Mouse (Mus musculus) embryonic facial prominence, embryonic 12.5 days (tissue): ENCODE data around the gene Cln3. TPM values are rescaled to one million over a fixed set of nuclear protein-coding genes. Genes with fewer than 3 reads are reported as not detected.

Source experiments
- ATAC-seq: fragments of 200-750 bp; cut with Nextera tagmentation; 2 replicates; pipeline ENCODE4 v1.8.0; 2017; ENCODE audit not compliant: insufficient number of reproducible peaks, insufficient read depth, low FRiP score, low TSS enrichment
- H3K27ac ChIP-seq: fragments of 300-500 bp; sonication (generic); 2 replicates; pipeline ENCODE4 v1.5.1; 2016; ENCODE audit warnings: mild to moderate bottlenecking
- H3K27me3 ChIP-seq: fragments of 300-500 bp; sonication (generic); 2 replicates; pipeline ENCODE4 v1.6.1; 2016; ENCODE audit warnings: mild to moderate bottlenecking, moderate library complexity
- H3K36me3 ChIP-seq: fragments of 300-500 bp; sonication (generic); 2 replicates; pipeline ENCODE4 v1.6.1; 2016; ENCODE audit warnings: mild to moderate bottlenecking
- H3K4me1 ChIP-seq: fragments of 300-500 bp; sonication (generic); 2 replicates; pipeline ENCODE4 v1.6.1; 2016
- H3K4me2 ChIP-seq: fragments of 300-500 bp; sonication (generic); replicated peaks from 2 replicates; pipeline ENCODE4 v1.6.1; 2016; ENCODE audit warnings: mild to moderate bottlenecking, moderate library complexity
- H3K4me3 ChIP-seq: fragments of 300-500 bp; sonication (generic); 2 replicates; pipeline ENCODE4 v1.5.1; 2016; ENCODE audit warnings: mild to moderate bottlenecking
- H3K9ac ChIP-seq: fragments of 300-500 bp; sonication (generic); 2 replicates; pipeline ENCODE4 v1.6.1; 2016; ENCODE audit warnings: mild to moderate bottlenecking, moderate library complexity
- H3K9me3 ChIP-seq: fragments of 300-500 bp; sonication (generic); 2 replicates; pipeline ENCODE4 v1.6.1; 2016; ENCODE audit warnings: mild to moderate bottlenecking, moderate library complexity
- WGBS: fragments of 180-500 bp; shearing (Covaris S2); methylation state at CpG from one replicate; pipeline ENCODE4 v1.1.7; 2016; 5-methylcytosine and 5-hydroxymethylcytosine counted together
- polyA plus RNA-seq: library from polyadenylated mRNA; unstranded; fragments of >200 nt; fragmentation: Nextera tagmentation; extraction: Ambion mirVana; gene quantifications from 2 replicates; pipeline ENCODE4 v1.2.1, GENCODE M21; 2016

Gene Cln3
- polyA plus RNA-seq, 1 experiment from 2014 or later = 33.3 TPM

DNA sequence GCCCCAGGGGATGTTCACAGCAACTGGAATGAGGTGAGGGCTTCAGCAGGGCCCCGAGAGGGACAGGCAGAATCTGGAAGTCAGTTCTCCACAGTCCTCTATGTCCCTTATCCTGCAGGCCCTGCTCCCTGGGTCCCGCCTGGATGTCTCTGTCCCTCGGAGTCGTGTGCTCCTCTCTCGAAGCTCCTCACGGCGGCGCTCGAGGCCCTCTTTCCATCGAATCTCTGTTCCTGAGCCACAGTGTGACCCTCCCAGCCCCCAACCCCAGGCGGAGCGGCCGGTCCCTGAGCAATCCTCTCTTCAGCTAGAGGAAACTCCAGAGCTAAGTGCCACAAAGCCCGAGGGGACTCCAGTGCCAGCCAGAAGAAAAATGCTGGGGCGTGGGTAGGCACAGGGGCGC is 2.2 kb upstream of the Cln3 start:
- Histone ChIP-seq H3K4me1 (0 out of 2 replicates have a peak, but pooled peaks cover 6% of the 10 kb centered on the region), H3K27ac (no peak overlapping the region), H3K4me2 (peak overlapping the region; percentile 26), H3K27me3 (peaks cover 14% of the 10 kb centered on the region; the same call in 1 of the 2 replicates), H3K9ac (peak overlapping the region; percentile 4; the same call in 1 of the 2 replicates), H3K36me3 (no peaks in the 10 kb centered on the region), H3K4me3 (0 out of 2 replicates have a peak overlapping the region, but pooled peaks have one; percentile 9), H3K9me3 (no peaks in the 10 kb centered on the region)
- peak; percentile 47; the same call in 1 of the 2 replicates for ATAC-seq
- WGBS = 5% methylated on average over 16 of the region's 16 CpGs

DNA sequence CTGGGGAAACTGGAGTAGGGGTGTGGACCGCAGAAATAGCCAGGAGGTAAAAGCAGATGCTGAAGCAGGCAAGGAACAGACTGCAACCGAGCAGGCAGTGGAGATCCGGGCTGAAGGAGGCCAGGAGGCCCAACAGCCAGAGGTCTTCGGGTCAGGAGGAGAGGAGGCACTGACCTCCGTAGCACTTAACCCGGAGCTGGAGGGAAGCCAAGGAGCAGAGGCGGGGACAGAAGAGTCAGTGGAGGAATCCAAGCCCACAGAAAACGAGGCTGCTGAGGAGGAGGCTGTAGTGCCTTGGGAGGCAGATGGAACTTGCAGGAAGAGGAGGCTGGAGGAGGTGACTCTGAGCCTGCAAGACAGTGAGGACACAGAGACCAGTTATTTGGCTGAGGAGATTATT is 1.2 kb upstream of the Cln3 start:
- Histone ChIP-seq H3K27ac (no peak overlapping the region), H3K9ac (no peak overlapping the region), H3K36me3 (no peaks in the 10 kb centered on the region), H3K4me1 (0 out of 2 replicates have a peak, but pooled peaks cover 9% of the 10 kb centered on the region), H3K9me3 (no peaks in the 10 kb centered on the region), H3K27me3 (peaks cover 12% of the 10 kb centered on the region; the same call in 1 of the 2 replicates), H3K4me3 (no peak overlapping the region), H3K4me2 (no peak overlapping the region)
- 64% methylated on average over 8 of the region's 8 CpGs for WGBS
- no peak for ATAC-seq

DNA sequence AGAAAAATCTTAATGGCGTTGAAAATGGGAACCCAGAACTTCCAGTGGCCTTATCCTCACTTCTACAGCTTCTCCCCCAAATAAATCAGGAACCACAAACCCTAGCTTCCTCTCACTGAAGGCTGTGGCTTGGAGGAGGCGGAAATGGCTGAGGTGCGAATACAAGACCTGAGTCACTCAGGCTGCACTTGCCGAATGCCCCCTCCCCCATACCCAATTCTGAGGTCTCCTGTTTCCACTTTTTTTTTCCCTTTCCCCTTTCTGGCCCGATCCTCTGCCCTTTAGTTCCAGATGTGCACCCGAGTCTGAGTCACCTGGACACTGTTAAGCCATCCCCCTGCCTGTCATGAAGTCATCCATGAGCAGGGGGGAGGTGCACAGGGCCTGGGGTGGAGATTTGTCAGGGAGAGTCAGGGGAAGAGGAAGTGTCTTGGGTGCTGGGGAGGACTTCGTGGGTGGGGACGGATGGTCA is 1.1 kb downstream of the Cln3 start, which contains the start of gene Apobr:
Apobr (plus strand) TSS at position 437 of the 472 bp plus-strand sequence.
- Histone ChIP-seq H3K4me3 (peak within 1 kb of the TSS; percentile 57), H3K4me1 (0 out of 2 replicates have a peak, but pooled peaks cover 10% of the 10 kb centered on the region), H3K4me2 (peak within 1 kb of the TSS; percentile 76), H3K27ac (peak within 1 kb of the TSS; percentile 76; the same call in 1 of the 2 replicates), H3K36me3 (no peaks in the 10 kb centered on the region), H3K27me3 (peaks cover 12% of the 10 kb centered on the region; the same call in 1 of the 2 replicates), H3K9ac (no peak within 1 kb of the TSS), H3K9me3 (no peaks in the 10 kb centered on the region)
- no peak for ATAC-seq
- 72% methylated on average over 8 of the region's 8 CpGs for WGBS

DNA sequence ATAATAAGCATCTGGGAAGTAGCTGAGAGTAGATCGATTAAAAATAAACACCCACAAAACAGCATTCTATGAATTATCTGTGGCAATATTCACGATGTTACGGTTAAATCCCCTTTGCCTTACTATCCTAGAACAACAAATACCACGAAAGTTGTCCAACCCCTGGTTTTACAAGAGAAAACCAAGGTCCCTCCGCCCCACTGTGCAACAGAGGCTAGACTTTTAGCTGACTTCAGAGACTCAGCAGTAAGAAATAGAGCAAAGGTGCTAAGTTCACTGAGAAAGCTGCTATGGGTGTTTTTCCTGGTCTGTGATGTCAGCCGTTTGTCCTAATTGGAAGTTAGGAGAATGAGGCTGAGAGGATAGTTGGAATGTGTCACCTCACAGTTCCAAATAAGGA is 1.9 kb downstream of the Cln3 start:
- Histone ChIP-seq H3K27me3 (peaks cover 12% of the 10 kb centered on the region; the same call in 1 of the 2 replicates), H3K9me3 (no peaks in the 10 kb centered on the region), H3K4me3 (peak overlapping the region; percentile 57), H3K36me3 (peaks cover 4% of the 10 kb centered on the region), H3K9ac (no peak overlapping the region), H3K4me2 (peak overlapping the region; percentile 76), H3K27ac (peak overlapping the region; percentile 76; the same call in 1 of the 2 replicates), H3K4me1 (0 out of 2 replicates have a peak, but pooled peaks cover 10% of the 10 kb centered on the region)
- no peak for ATAC-seq
- 55% methylated on average over 6 of the region's 6 CpGs for WGBS

DNA sequence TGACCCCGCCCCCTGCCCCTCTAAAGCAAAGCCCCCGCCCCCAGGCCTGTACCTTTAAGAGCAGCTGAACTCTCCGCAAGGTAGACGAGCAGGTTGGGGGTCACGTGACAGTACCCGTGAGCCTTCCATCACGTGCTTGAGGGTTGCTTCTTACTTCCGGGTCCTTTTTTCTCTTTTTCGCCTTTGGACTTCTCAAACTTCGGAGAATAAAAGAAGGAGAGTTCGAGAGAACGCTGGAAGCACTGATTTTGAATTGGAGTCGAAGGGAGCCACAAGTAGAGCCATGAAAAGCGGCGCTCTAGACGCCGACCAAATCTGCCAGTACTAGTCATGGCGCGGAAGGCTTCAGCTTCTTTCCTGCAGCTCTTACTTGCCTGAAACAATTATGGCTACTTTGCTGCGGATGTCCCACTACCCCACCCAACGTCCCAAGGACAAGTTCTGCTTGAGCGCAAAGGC is 2.3 kb downstream of the Cln3 start:
- Histone ChIP-seq H3K9ac (peak overlapping the region; percentile 57), H3K9me3 (no peaks in the 10 kb centered on the region), H3K4me1 (0 out of 2 replicates have a peak, but pooled peaks cover 10% of the 10 kb centered on the region), H3K27me3 (peaks cover 12% of the 10 kb centered on the region; the same call in 1 of the 2 replicates), H3K4me2 (peak overlapping the region; percentile 76), H3K4me3 (peak overlapping the region; percentile 57), H3K27ac (peak overlapping the region; percentile 76), H3K36me3 (peaks cover 8% of the 10 kb centered on the region)
- WGBS = under 1% methylated on average over 22 of the region's 22 CpGs
- ATAC-seq = peak; percentile 80

DNA sequence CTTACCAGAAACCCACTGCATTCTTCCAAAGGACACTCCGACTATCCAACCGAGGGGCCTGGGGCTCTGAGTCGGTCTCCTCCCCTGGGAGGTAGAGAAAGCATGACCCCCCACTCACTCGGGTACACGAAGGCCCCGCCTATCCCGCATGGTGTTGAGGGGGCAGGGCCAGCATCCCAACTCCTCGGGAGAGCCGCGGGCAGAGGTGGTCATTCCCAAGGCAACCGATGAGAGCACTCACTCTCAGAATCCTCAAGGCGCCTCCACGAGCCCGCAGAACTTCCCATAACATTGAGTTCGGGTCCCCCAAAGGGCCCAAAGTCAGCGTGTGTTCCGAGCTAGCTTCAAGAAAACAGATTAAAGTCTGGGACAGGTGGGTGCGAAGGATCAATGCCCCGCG is 2.9 kb downstream of the Cln3 start:
- WGBS = 1% methylated on average over 20 of the region's 20 CpGs
- peak overlapping the region; percentile 76; the same call in 1 of the 2 replicates for H3K27ac ChIP-seq
- H3K9ac ChIP-seq = peak overlapping the region; percentile 57
- H3K4me1 ChIP-seq = 0 out of 2 replicates have a peak, but pooled peaks cover 7% of the 10 kb centered on the region
- peak overlapping the region; percentile 57 for H3K4me3 ChIP-seq
- H3K36me3 ChIP-seq = peaks cover 11% of the 10 kb centered on the region
- peaks cover 12% of the 10 kb centered on the region; the same call in 1 of the 2 replicates for H3K27me3 ChIP-seq
- no peaks in the 10 kb centered on the region for H3K9me3 ChIP-seq
- H3K4me2 ChIP-seq = peak overlapping the region; percentile 76
- 0 out of 2 replicates have a peak, but pooled peaks have one; percentile 19 for ATAC-seq

DNA sequence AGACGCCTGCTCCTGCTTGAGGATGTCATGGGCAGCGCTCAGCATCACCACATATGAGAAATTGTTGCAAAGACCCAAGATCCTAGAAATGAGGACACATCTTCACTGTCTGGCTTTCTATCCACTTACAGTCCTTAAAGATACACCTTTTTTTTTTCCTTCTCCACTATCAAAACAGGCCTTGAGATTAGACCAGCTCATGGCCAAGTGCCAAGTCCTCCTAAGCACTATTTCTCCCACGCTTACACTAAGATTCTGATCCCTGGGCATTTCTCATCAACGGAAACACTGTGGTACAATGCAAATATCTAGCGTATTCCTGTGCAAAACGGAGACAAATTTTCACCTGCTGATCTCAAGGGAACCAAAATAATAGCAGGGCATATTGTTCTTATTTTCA is 4.0 kb downstream of the Cln3 start:
- H3K4me1 ChIP-seq = 0 out of 2 replicates have a peak, but pooled peaks cover 4% of the 10 kb centered on the region
- no peak overlapping the region for H3K27ac ChIP-seq
- no peak overlapping the region for H3K9ac ChIP-seq
- H3K4me2 ChIP-seq = no peak overlapping the region
- WGBS = 87% methylated on average over 6 of the region's 6 CpGs
- peaks cover 17% of the 10 kb centered on the region for H3K36me3 ChIP-seq
- ATAC-seq = no peak
- no peak overlapping the region for H3K4me3 ChIP-seq
- H3K27me3 ChIP-seq = peaks cover 5% of the 10 kb centered on the region; the same call in 1 of the 2 replicates
- H3K9me3 ChIP-seq = no peaks in the 10 kb centered on the region

DNA sequence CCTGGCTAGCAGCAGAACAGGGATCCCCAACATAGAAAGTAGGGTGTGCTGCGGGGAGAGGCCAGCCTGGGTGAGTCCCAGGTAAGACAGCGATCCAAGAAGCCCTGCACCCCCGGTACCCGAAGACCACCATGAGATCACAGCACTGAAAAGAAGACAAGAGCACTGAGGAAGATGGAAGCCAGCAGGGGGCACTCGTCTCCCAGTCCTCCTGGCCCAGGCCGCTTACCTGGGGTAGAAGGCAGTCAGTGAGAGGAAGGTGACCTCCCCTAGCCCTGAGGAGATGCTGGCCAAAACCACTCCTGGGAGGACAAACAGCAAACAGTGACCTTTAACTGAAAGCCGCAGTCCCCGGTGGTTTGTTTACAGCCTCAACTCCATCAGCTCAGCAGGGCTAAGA is 6.4 kb downstream of the Cln3 start:
- no peak overlapping the region for H3K4me2 ChIP-seq
- no peaks in the 10 kb centered on the region for H3K9me3 ChIP-seq
- H3K9ac ChIP-seq = no peak overlapping the region
- H3K4me3 ChIP-seq = no peak overlapping the region
- 0 out of 2 replicates have a peak, but pooled peaks cover 4% of the 10 kb centered on the region for H3K4me1 ChIP-seq
- WGBS = 61% methylated on average over 8 of the region's 8 CpGs
- no peak overlapping the region for H3K27ac ChIP-seq
- H3K27me3 ChIP-seq = no peaks in the 10 kb centered on the region
- H3K36me3 ChIP-seq = peaks cover 27% of the 10 kb centered on the region
- ATAC-seq = no peak

DNA sequence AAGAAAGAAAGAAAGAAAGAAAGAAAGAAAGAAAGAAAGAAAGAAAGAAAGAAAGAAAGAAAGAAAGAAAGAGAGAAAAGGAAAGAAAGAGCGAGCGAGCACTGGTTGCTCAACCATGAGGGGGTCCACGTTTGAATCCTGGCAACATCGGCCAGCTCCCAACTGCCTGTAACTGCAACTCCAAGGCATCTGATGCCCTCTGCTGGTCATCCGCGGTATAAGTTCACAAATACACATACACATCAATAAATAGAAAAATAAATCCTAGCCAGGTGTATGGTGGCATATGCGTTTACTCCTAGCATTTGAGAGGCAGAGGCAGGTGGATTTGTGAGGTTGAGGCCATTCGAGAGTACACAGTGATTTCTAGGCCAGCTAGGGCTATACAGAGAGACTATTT is 8.7 kb downstream of the Cln3 start:
- Histone ChIP-seq H3K9me3 (no peaks in the 10 kb centered on the region), H3K9ac (no peak overlapping the region), H3K4me3 (no peak overlapping the region), H3K4me1 (0 out of 2 replicates have a peak, but pooled peaks cover 2% of the 10 kb centered on the region), H3K4me2 (no peak overlapping the region), H3K27me3 (no peaks in the 10 kb centered on the region), H3K27ac (no peak overlapping the region), H3K36me3 (peaks cover 43% of the 10 kb centered on the region)
- WGBS = 49% methylated on average over 8 of the region's 8 CpGs
- no peak for ATAC-seq

DNA sequence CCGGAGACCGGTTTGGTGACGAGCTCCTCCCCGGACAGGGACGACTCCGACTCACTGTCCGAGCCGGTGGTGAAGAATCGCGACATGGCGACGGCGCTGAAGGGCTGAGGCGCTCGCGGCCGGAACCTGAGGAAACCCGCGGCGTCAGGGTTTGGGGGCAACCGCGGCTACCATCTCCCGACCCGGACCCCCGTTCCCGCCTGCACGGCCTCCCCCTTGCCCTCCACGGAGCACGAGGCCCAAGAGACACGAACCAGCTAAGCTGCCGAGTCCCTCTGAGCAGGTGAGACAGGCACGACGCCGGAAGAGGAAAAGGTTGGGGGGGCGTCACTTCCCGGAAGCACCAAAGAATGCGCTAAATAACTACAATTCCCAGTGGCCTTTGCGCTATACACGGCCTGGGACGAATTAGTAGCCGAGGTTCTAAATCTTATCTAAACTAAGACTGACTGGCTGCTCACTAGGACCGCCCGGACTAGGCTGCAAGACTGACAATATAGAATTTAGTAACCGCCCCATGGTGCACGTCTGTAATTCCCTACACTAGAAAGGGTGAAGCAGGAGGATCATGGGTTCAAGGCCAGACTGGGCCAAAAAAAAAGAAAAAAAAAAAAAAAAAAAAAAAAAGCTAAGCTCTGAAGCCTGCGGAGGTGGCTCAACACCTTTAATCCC is 19.4 kb downstream of the Cln3 start, which contains the start of gene Eif3c:
Eif3c (minus strand) TSS at position 318 of the 672 bp plus-strand sequence.
- ATAC-seq = peak; percentile 93
- H3K27me3 ChIP-seq = no peaks in the 10 kb centered on the region
- H3K4me1 ChIP-seq = peaks cover 6% of the 10 kb centered on the region
- H3K9ac ChIP-seq = peak within 1 kb of the TSS; percentile 76
- H3K9me3 ChIP-seq = no peaks in the 10 kb centered on the region
- under 1% methylated on average over 46 of the region's 46 CpGs for WGBS
- peaks cover 32% of the 10 kb centered on the region for H3K36me3 ChIP-seq
- peak within 1 kb of the TSS; percentile 84 for H3K4me3 ChIP-seq
- peak within 1 kb of the TSS; percentile 59 for H3K4me2 ChIP-seq
- peak within 1 kb of the TSS; percentile 46 for H3K27ac ChIP-seq

DNA sequence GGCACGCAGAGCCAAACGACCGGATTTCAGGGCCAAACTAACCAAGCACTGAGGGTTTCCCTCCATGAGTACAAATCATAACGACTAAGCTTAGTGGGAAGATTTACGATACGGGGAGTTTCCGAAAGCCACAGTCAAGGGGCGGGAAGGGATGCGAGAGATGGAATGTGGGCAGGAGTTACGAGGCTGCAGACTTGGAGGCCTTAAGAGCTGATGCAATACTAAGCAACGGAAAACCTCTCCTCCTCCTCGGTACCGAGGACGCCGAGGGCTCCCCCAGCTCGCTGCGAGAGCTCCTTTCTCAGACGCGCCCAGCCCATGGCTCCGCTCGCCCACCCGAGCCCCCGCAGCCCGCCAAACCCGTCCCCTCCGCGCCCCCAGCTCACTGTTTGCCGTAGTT is 19.9 kb downstream of the Cln3 start:
- WGBS = 1% methylated on average over 26 of the region's 28 CpGs
- peak overlapping the region; percentile 59 for H3K4me2 ChIP-seq
- peaks cover 6% of the 10 kb centered on the region for H3K4me1 ChIP-seq
- H3K27ac ChIP-seq = peak overlapping the region; percentile 46
- H3K9ac ChIP-seq = peak overlapping the region; percentile 76
- H3K27me3 ChIP-seq = no peaks in the 10 kb centered on the region
- peak overlapping the region; percentile 84 for H3K4me3 ChIP-seq
- ATAC-seq = peak; percentile 2; the same call in 1 of the 2 replicates
- H3K36me3 ChIP-seq = peaks cover 37% of the 10 kb centered on the region
- H3K9me3 ChIP-seq = no peaks in the 10 kb centered on the region
